Mouse (Mus musculus): ENCODE results near the gene Nop9. TPM values are rescaled to one million over a fixed set of nuclear protein-coding genes. Genes with fewer than 3 reads are reported as not detected.

Gene Nop9
- total and polyA plus RNA-seq, 3 experiments: 22.3 to 45.5 (median 23.0) TPM

DNA sequence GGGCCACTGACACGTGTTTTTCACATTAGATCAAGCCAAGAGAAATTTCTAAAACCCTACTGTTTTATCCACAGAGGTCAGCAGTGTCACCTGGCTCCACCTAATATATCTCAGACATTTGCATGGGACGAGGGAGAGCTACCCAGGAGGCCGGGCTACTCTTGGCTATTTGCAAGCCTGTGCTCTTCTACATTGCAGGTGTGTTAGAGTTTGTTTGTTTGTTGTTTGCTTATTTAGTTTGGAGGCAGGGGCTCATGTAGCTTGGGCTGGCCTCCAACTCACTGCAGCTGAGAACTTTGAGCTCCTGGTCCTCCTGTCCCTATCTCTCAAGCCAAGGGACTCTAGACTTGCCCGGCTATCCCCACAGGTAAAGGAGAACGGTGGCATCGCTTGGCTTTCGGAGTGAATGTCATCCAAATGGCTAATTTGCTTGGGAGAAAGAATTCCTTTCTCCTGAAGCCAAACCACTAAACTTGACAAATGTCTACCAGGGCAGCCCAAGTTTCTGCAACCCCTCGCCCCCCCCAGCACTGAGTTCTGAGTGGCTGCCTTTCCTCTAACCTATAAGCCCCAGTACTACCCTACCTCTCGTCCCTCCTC, 37.0 kb downstream of the Nop9 start:
- no peaks in the 10 kb centered on the region for H3K36me3 ChIP-seq (replicated peaks)
- peaks cover 34% of the 10 kb centered on the region for H3K4me1 ChIP-seq (ENCODE audit: insufficient read depth, low read depth, low read length)
- no peaks in the 10 kb centered on the region for H3K9me3 ChIP-seq (replicated peaks)
- TF ChIP-seq GATA1 (IDR thresholded peaks at IDR 0.05; ENCODE audit: borderline replicate concordance, low read length) (no peak), TAL1 (conservative IDR thresholded peaks at IDR 0.05; ENCODE audit: low read depth, low read length) (no peak), GATA2 (IDR thresholded peaks at IDR 0.05; ENCODE audit: borderline replicate concordance, low read depth, low read length) (no peak), CTCF (IDR thresholded peaks at IDR 0.05; ENCODE audit: low read depth, low read length) (no peak), POLR2AphosphoS5 (IDR thresholded peaks at IDR 0.05; ENCODE audit: insufficient replicate concordance, low read depth, low read length) (no peak)
- ATAC-seq (ENCODE audit: extremely low read depth, insufficient number of reproducible peaks, low FRiP score, poor library complexity, severe bottlenecking): no peak
- DNase-seq (ENCODE audit: low spot score): no peak
- no peak overlapping the region for H3K4me3 ChIP-seq (ENCODE audit: low read depth, low read length)
- H3K27me3 ChIP-seq (ENCODE audit: insufficient read depth, low read length): peaks cover 93% of the 10 kb centered on the region

DNA sequence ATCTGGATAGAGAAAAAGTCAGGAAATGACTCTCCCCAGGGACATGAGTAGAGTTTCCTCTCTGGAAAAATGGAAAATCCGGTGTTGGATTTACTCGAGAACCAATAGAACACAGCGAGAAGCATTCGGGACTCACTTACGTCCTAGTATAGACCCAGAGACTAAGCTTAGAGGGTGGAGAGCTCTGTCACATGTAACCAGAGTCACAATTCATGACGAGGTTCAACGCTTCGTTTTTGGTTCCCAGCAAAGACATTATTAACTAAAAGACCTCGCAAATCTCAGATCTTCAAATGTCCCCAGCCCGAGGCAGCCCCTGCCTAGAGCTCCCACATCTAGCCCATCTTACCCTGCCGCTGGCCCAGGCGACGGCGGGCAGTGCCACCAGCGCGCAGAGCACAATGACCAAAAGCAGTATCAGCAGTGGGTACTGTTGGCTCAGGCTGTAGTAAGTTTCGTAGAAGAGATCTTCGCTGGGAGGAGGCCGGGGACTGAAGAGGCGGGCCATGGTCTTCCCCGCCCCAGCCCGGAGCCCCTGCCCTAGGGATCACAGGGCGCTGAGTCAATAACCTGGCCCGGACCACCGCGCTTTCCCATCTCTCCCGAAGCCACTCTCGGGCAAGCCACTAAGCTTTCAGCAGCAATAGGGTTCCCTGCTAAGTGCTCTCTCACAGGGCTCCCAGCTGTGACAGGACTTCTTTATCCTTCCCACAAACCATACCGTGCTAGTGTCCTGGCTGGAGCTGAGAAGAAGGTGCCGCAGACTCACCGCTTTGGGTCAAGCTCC, 37.9 kb downstream of the Nop9 start:
- Histone ChIP-seq H3K4me3 (ENCODE audit: low read depth, low read length) (no peak overlapping the region), H3K27me3 (ENCODE audit: insufficient read depth, low read length) (peaks cover 93% of the 10 kb centered on the region), H3K4me1 (ENCODE audit: insufficient read depth, low read depth, low read length) (peaks cover 30% of the 10 kb centered on the region), H3K36me3 (replicated peaks) (no peaks in the 10 kb centered on the region), H3K9me3 (replicated peaks) (no peaks in the 10 kb centered on the region)
- DNase-seq (ENCODE audit: low spot score) (no peak), ATAC-seq (ENCODE audit: extremely low read depth, insufficient number of reproducible peaks, low FRiP score, poor library complexity, severe bottlenecking) (no peak)
- TF ChIP-seq TAL1 (conservative IDR thresholded peaks at IDR 0.05; ENCODE audit: low read depth, low read length) (no peak), POLR2AphosphoS5 (IDR thresholded peaks at IDR 0.05; ENCODE audit: insufficient replicate concordance, low read depth, low read length) (no peak), GATA1 (IDR thresholded peaks at IDR 0.05; ENCODE audit: borderline replicate concordance, low read length) (no peak), GATA2 (IDR thresholded peaks at IDR 0.05; ENCODE audit: borderline replicate concordance, low read depth, low read length) (no peak), CTCF (IDR thresholded peaks at IDR 0.05; ENCODE audit: low read depth, low read length) (no peak)

DNA sequence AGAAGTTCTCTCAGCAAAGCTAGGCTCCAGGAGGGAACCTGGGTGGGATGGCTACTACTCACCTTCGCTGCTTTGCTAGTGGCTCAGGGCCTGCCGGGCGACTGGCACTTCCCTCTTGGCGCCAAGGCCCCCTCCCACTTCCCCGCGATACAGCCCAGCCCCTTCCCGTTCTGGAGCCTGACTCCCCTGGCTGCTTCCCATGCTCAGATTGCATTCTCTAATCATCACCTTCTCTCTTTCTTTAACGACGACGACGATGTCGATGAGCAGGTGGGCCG, 38.4 kb downstream of the Nop9 start, which contains the start of gene Adcy4:
Gene Adcy4, minus strand, starts transcription at position 138 of the 278 bp plus-strand sequence.
- Histone ChIP-seq H3K36me3 (replicated peaks) (no peaks in the 10 kb centered on the region), H3K9me3 (replicated peaks) (no peaks in the 10 kb centered on the region), H3K27me3 (ENCODE audit: insufficient read depth, low read length) (peaks cover 93% of the 10 kb centered on the region), H3K4me1 (ENCODE audit: insufficient read depth, low read depth, low read length) (peaks cover 27% of the 10 kb centered on the region), H3K4me3 (ENCODE audit: low read depth, low read length) (no peak within 1 kb of the TSS)
- no peak for ATAC-seq (ENCODE audit: extremely low read depth, insufficient number of reproducible peaks, low FRiP score, poor library complexity, severe bottlenecking)
- no peak for TF ChIP-seq GATA1 (IDR thresholded peaks at IDR 0.05; ENCODE audit: borderline replicate concordance, low read length)
- no peak for TF ChIP-seq POLR2AphosphoS5 (IDR thresholded peaks at IDR 0.05; ENCODE audit: insufficient replicate concordance, low read depth, low read length)
- no peak for TF ChIP-seq GATA2 (IDR thresholded peaks at IDR 0.05; ENCODE audit: borderline replicate concordance, low read depth, low read length)
- no peak for TF ChIP-seq TAL1 (conservative IDR thresholded peaks at IDR 0.05; ENCODE audit: low read depth, low read length)
- no peak for DNase-seq (ENCODE audit: low spot score)

DNA sequence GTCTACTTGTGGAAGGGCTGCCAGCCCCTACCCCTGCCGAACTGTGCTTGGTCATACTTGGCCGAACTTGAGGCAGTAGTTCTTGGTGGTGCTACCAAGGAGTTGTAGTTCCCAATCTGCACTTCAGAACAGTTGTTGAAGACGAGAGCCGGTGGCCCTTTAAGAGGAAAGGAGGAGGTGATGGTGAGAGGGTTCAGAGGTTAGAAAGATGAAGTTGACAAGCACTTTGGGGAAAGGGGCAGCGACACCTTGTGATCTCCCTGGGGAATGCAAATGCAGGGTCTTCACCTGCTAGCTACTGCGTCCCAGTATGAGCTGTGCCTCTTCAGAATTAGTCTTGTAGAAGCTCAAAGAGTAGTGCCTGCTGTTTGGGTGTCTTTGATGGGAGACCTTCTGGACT, 39.7 kb downstream of the Nop9 start:
- H3K9me3 ChIP-seq (replicated peaks): no peaks in the 10 kb centered on the region
- TF ChIP-seq GATA2 (IDR thresholded peaks at IDR 0.05; ENCODE audit: borderline replicate concordance, low read depth, low read length): no peak
- no peak for TF ChIP-seq TAL1 (conservative IDR thresholded peaks at IDR 0.05; ENCODE audit: low read depth, low read length)
- TF ChIP-seq CTCF (IDR thresholded peaks at IDR 0.05; ENCODE audit: low read depth, low read length): no peak
- TF ChIP-seq GATA1 (IDR thresholded peaks at IDR 0.05; ENCODE audit: borderline replicate concordance, low read length): no peak
- TF ChIP-seq POLR2AphosphoS5 (IDR thresholded peaks at IDR 0.05; ENCODE audit: insufficient replicate concordance, low read depth, low read length): no peak
- DNase-seq (ENCODE audit: low spot score) (no peak), ATAC-seq (ENCODE audit: extremely low read depth, insufficient number of reproducible peaks, low FRiP score, poor library complexity, severe bottlenecking) (no peak)
- H3K36me3 ChIP-seq (replicated peaks): no peaks in the 10 kb centered on the region
- no peak overlapping the region for H3K4me3 ChIP-seq (ENCODE audit: low read depth, low read length)
- H3K4me1 ChIP-seq (ENCODE audit: insufficient read depth, low read depth, low read length): peaks cover 23% of the 10 kb centered on the region
- H3K27me3 ChIP-seq (ENCODE audit: insufficient read depth, low read length): peaks cover 88% of the 10 kb centered on the region

DNA sequence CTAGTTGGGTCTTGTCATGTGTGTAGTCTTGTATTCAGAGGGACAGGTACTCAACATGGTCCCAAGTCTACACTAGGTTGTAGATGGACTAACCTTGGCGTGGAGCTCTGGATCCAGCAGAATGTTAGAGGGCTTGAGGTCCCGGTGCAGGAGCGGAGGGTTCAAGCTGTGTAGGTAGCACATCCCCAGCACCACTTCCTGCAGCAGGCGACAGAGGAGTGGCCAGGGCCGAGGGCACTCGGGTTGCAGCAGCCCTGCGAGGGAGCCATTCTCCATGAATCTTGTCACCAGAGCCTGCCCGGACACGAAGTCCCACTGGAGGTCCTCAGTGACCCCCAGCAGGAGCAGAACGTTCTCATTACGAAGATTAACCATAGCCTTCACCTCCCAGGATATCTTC, 42.2 kb downstream of the Nop9 start:
- DNase-seq (ENCODE audit: low spot score) (no peak), ATAC-seq (ENCODE audit: extremely low read depth, insufficient number of reproducible peaks, low FRiP score, poor library complexity, severe bottlenecking) (no peak)
- Histone ChIP-seq H3K9me3 (replicated peaks) (no peaks in the 10 kb centered on the region), H3K27me3 (ENCODE audit: insufficient read depth, low read length) (peaks cover 75% of the 10 kb centered on the region), H3K4me3 (ENCODE audit: low read depth, low read length) (no peak overlapping the region), H3K4me1 (ENCODE audit: insufficient read depth, low read depth, low read length) (peaks cover 11% of the 10 kb centered on the region), H3K36me3 (replicated peaks) (no peaks in the 10 kb centered on the region)
- TF ChIP-seq CTCF (IDR thresholded peaks at IDR 0.05; ENCODE audit: low read depth, low read length) (no peak), GATA2 (IDR thresholded peaks at IDR 0.05; ENCODE audit: borderline replicate concordance, low read depth, low read length) (no peak), POLR2AphosphoS5 (IDR thresholded peaks at IDR 0.05; ENCODE audit: insufficient replicate concordance, low read depth, low read length) (no peak), TAL1 (conservative IDR thresholded peaks at IDR 0.05; ENCODE audit: low read depth, low read length) (no peak), GATA1 (IDR thresholded peaks at IDR 0.05; ENCODE audit: borderline replicate concordance, low read length) (no peak)

DNA sequence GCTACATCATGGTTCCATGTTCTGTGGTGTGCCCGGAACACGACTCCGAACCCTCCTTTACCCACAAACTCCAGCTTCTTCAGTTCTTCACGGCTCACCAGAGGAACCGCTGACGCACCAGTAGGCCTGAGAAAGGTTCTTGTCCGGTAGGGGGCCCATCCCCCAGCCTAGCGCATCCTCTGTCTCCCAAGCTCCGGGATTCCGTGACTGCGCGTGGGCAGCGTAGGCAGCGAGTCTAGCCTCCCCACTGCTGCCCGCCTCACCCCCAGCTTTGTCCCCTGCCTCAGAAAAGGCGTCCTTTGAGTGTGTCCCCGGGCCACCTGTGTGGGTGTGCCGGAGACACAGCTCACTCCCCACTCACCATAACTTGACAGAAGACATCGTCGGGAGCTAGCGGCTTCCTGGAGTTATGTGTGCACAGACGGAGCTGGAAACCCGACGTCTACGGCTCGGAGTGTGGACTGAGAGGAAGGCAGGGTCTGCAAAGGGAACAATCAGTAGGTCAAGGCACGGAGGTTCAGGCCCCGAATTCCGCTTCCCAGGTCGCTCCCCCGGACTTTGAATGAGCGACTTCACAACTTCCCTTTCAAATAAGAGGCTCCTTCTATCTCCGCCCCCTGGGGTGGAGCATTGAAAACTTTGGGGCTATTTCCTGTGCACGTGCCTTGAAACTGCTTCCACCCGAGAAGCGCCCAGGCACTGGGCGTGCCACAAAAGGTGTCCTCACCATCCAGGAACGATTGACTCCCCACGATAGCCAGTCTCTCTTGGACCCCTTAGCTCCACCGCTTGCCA, 43.0 kb downstream of the Nop9 start, which contains the start of gene Ripk3:
Gene Ripk3, minus strand, starts transcription at position 610 of the 795 bp plus-strand sequence.
- ATAC-seq (ENCODE audit: extremely low read depth, insufficient number of reproducible peaks, low FRiP score, poor library complexity, severe bottlenecking): no peak
- H3K4me1 ChIP-seq (ENCODE audit: insufficient read depth, low read depth, low read length): peaks cover 11% of the 10 kb centered on the region
- no peaks in the 10 kb centered on the region for H3K36me3 ChIP-seq (replicated peaks)
- no peak for DNase-seq (ENCODE audit: low spot score)
- TF ChIP-seq POLR2AphosphoS5 (IDR thresholded peaks at IDR 0.05; ENCODE audit: insufficient replicate concordance, low read depth, low read length) (no peak), GATA2 (IDR thresholded peaks at IDR 0.05; ENCODE audit: borderline replicate concordance, low read depth, low read length) (no peak), CTCF (IDR thresholded peaks at IDR 0.05; ENCODE audit: low read depth, low read length) (no peak), GATA1 (IDR thresholded peaks at IDR 0.05; ENCODE audit: borderline replicate concordance, low read length) (no peak), TAL1 (conservative IDR thresholded peaks at IDR 0.05; ENCODE audit: low read depth, low read length) (no peak)
- H3K9me3 ChIP-seq (replicated peaks): no peaks in the 10 kb centered on the region
- H3K4me3 ChIP-seq (ENCODE audit: low read depth, low read length): no peak within 1 kb of the TSS
- peaks cover 68% of the 10 kb centered on the region for H3K27me3 ChIP-seq (ENCODE audit: insufficient read depth, low read length)

Data from G1E (cell line).